ENCODE assay signal across 9 mouse cellular contexts in genomic region chr9:99563714-99564113, GRCm38 (mm10). TPM values are rescaled to one million over a fixed set of nuclear protein-coding genes. Genes with fewer than 3 reads are reported as not detected.
DNase-seq lines count a peak whose midpoint lies in the region; ATAC-seq and TF ChIP-seq lines count a peak whose summit lies in the region.
"Had no signal": no experiment of that assay in that cellular context is flagged by ENCODE, and none has a peak within 500 bp of the region (broad histone marks: within the 10 kb centered on the region; RNA-seq: fewer than 3 reads in every experiment).

No protein-coding gene starts in this region.

- H3K9me3 ChIP-seq in liver, embryonic 13.5 days (replicated peaks): no peaks in the 10 kb centered on the region
- H3K9me3 ChIP-seq in forebrain, embryonic 13.5 days (replicated peaks): no peaks in the 10 kb centered on the region
- H3K9me3 ChIP-seq: embryonic facial prominence, embryonic 15.5 days had no signal

- intact Hi-C loops in left cerebral cortex, postnatal 14 days (cut with DNase I): no loop called here
- intact Hi-C loops in left cerebral cortex, adult 2 months (cut with DNase I): no loop called here

- no peak for ATAC-seq in liver, embryonic 13.5 days (ENCODE audit: low read depth)
- no peak for ATAC-seq in forebrain, embryonic 13.5 days

- peak; percentile 12 to 18 for DNase-seq in left cerebral cortex, postnatal 14 days (ENCODE audit: low spot score in 2 of 2)
- DNase-seq in left cerebral cortex, adult 2 months (ENCODE audit: extremely low spot score in 1 of 2, low spot score in 2 of 2): no peak
- peak; percentile 68 to 89 for DNase-seq in adrenal gland, adult (ENCODE audit: inconsistent age in 2 of 2, low spot score in 1 of 2)
- DNase-seq in gastrocnemius, postnatal 10 days: peak; percentile 54
- DNase-seq in liver, embryonic 13.5 days: peak; percentile 58
- DNase-seq in ovary, postnatal 10 days (ENCODE audit: low spot score): peak; percentile 29
- peak; percentile 36 to 70 for DNase-seq in urinary bladder, postnatal 4 days (ENCODE audit: low spot score in 2 of 2)

- no peaks in the 10 kb centered on the region for H3K27me3 ChIP-seq in liver, embryonic 13.5 days
- no peaks in the 10 kb centered on the region for H3K27me3 ChIP-seq in forebrain, embryonic 13.5 days
- H3K27me3 ChIP-seq: embryonic facial prominence, embryonic 15.5 days had no signal

- no peaks in the 10 kb centered on the region for H3K36me3 ChIP-seq in liver, embryonic 13.5 days
- H3K36me3 ChIP-seq in forebrain, embryonic 13.5 days (ENCODE audit: poor library complexity, severe bottlenecking): no peaks in the 10 kb centered on the region
- H3K36me3 ChIP-seq: embryonic facial prominence, embryonic 15.5 days had no signal

- no peak overlapping the region for H3K27ac ChIP-seq in left cerebral cortex, adult 2 months
- H3K27ac ChIP-seq in liver, embryonic 13.5 days: no peak overlapping the region
- no peak overlapping the region for H3K27ac ChIP-seq in forebrain, embryonic 13.5 days
- H3K27ac ChIP-seq: embryonic facial prominence, embryonic 15.5 days had no signal

- 8% methylated on average over 11 of the region's 11 CpGs for WGBS in liver, embryonic 13.5 days (ENCODE audit: insufficient replicate concordance)
- WGBS in forebrain, embryonic 13.5 days: 33% methylated on average over 11 of the region's 11 CpGs

- no peak overlapping the region for H3K4me3 ChIP-seq in left cerebral cortex, adult 2 months
- no peak overlapping the region for H3K4me3 ChIP-seq in liver, embryonic 13.5 days (replicated peaks)
- H3K4me3 ChIP-seq in forebrain, embryonic 13.5 days: no peak overlapping the region
- H3K4me3 ChIP-seq: embryonic facial prominence, embryonic 15.5 days had no signal

- peak overlapping the region; percentile 9; the same call in 1 of the 2 replicates for H3K4me2 ChIP-seq in liver, embryonic 13.5 days
- H3K4me2 ChIP-seq in forebrain, embryonic 13.5 days: no peak overlapping the region
- H3K4me2 ChIP-seq: embryonic facial prominence, embryonic 15.5 days had no signal

- H3K9ac ChIP-seq in liver, embryonic 13.5 days: no peak overlapping the region
- no peak overlapping the region for H3K9ac ChIP-seq in forebrain, embryonic 13.5 days
- H3K9ac ChIP-seq: embryonic facial prominence, embryonic 15.5 days had no signal

- peaks cover 38% of the 10 kb centered on the region for H3K4me1 ChIP-seq in liver, embryonic 13.5 days (replicated peaks)
- peaks cover 18% of the 10 kb centered on the region for H3K4me1 ChIP-seq in forebrain, embryonic 13.5 days

- TF ChIP-seq CTCF in left cerebral cortex, adult 2 months (IDR thresholded peaks at IDR 0.05): no peak

RNA-seq across cellular contexts. Expression of gene Armc8, which starts 5.0 kb away (rescaled TPM):
- total RNA-seq in left cerebral cortex, postnatal 14 days (2021): 10 to 100 TPM; 51.2 to 54.6 TPM
- total RNA-seq in left cerebral cortex, adult 2 months (2021): 10 to 100 TPM; 52.5 to 54.9 TPM
- 10 to 100 TPM; 27.3 to 28.7 TPM for total RNA-seq in gastrocnemius, postnatal 10 days (2021)
- 11.9 and 14.5 TPM in 2 replicates for polyA plus RNA-seq in liver, embryonic 13.5 days (2015; fragmentation: Nextera tagmentation; extraction: Ambion mirVana)
- 50.4 and 54.0 TPM in 2 replicates for polyA plus RNA-seq in forebrain, embryonic 13.5 days (2015; fragmentation: Nextera tagmentation; extraction: Ambion mirVana)

RNA-seq across cellular contexts. Expression of gene Dbr1, which starts 11.9 kb away (rescaled TPM):
- total RNA-seq in left cerebral cortex, postnatal 14 days (2021): 10 to 100 TPM; 10.7 to 11.5 TPM
- total RNA-seq in left cerebral cortex, adult 2 months (2021): 10 to 100 TPM; 14.2 to 15.9 TPM
- total RNA-seq in gastrocnemius, postnatal 10 days (2021): 1 to 10 TPM; 5.6 to 7.1 TPM
- polyA plus RNA-seq in liver, embryonic 13.5 days (2015; fragmentation: Nextera tagmentation; extraction: Ambion mirVana): 24.6 and 28.8 TPM in 2 replicates
- 31.8 and 37.8 TPM in 2 replicates for polyA plus RNA-seq in forebrain, embryonic 13.5 days (2015; fragmentation: Nextera tagmentation; extraction: Ambion mirVana)

RNA-seq across cellular contexts. Expression of gene A4gnt, which starts 48.6 kb away (rescaled TPM):
- total RNA-seq in left cerebral cortex, postnatal 14 days (2021): not detected
- under 1 TPM in 1 of 2 experiments, not detected in 1; 0.21 TPM for total RNA-seq in left cerebral cortex, adult 2 months (2021)
- total RNA-seq in gastrocnemius, postnatal 10 days (2021): not detected
- not detected in 2 replicates for polyA plus RNA-seq in liver, embryonic 13.5 days (2015; fragmentation: Nextera tagmentation; extraction: Ambion mirVana)
- polyA plus RNA-seq in forebrain, embryonic 13.5 days (2015; fragmentation: Nextera tagmentation; extraction: Ambion mirVana): not detected in 2 replicates
- polyA plus RNA-seq: embryonic facial prominence, embryonic 15.5 days had no signal

Comparison
In these comparisons a context has a peak if more than half of its experiments do, and no peak if none do; other contexts are left out.
1. DNase-seq: peak in left cerebral cortex, postnatal 14 days (2 of 2), adrenal gland, adult (2 of 2), gastrocnemius, postnatal 10 days (single experiment), liver, embryonic 13.5 days (single experiment), ovary, postnatal 10 days (single experiment) and urinary bladder, postnatal 4 days (2 of 2); none in left cerebral cortex, adult 2 months (0 of 2).